Mouse (Mus musculus): ENCODE data around the gene Cldn34c3.
"Not testable (repeated sequence)": the region's sequence is repeated elsewhere in the genome, so short reads cannot be mapped to it uniquely, and the experiment has no call there.

Cldn34c3 gene

GRCm38 (mm10) chrX:123793365-123793764 is at the start of gene Cldn34c3:
Gene Cldn34c3, plus strand, starts transcription at chrX:123793665.
- not testable (repeated sequence) for DNase-seq (ENCODE audit: low spot score)
